Mouse (Mus musculus): ENCODE measurements around the gene Gatd1. TPM values are rescaled to one million over a fixed set of nuclear protein-coding genes. Genes with fewer than 3 reads are reported as not detected.

Gene Gatd1
- total and polyA plus RNA-seq, 3 experiments = 21.6 to 35.9 TPM; not detected in 1

DNA sequence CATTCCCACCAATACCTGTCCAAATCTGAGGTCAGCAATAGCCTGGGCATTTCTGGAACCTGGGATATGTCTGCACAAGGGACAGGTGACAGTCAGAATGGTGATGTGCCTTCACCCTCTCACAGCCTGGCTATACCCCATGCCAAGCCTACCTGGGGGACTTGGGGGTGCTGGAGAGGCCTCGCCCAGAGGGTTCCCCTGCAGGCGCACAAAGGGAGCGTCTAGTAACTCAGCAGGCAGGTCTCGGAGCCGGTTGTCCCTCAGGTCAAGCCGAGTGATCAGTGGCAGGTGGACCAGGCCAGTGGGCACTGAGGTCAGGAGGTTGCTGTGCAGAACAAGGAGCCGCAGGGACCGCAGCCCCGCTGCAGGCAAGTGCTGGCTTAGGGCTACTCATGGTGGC lies 27.5 kb upstream of the Gatd1 start:
- Histone ChIP-seq H3K4me3 (ENCODE audit: control insufficient read depth in 1 of 2, insufficient read depth in 1 of 2, low read depth in 2 of 2, low read length in 2 of 2) (no peak overlapping the region), H3K4me1 (ENCODE audit: control insufficient read depth in 1 of 2, insufficient read depth in 2 of 2, low read length in 2 of 2) (peaks cover 2 to 12% of the 10 kb centered on the region in 2 experiments; a peak in 3 of 4 replicates)

DNA sequence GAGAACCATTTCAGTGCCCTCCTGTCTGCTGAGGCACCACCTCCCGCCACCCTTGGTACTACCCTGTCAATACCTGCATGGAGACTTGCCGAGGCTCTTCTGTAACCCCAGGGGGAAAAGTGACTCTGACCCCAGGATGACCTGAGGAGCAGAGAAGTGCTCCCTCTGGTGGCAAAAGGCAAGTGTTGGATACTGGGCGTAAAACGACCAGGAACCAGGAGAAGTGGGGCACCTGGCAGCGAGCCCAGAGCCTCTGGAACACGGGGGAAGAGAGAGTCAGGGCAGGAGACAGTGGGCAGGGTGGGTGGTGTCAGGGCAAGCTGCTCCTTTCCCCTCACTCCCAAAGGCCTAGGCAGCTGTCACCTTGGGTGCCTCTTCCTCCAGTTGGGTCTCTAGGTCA lies 26.7 kb upstream of the Gatd1 start:
- Histone ChIP-seq H3K4me1 (ENCODE audit: control insufficient read depth in 1 of 2, insufficient read depth in 2 of 2, low read length in 2 of 2) (peaks cover 4 to 19% of the 10 kb centered on the region in 2 experiments; a peak in 3 of 4 replicates), H3K9ac (ENCODE audit: control insufficient read depth, low read depth, low read length, poor library complexity, severe bottlenecking) (no peak overlapping the region), H3K4me3 (ENCODE audit: control insufficient read depth in 1 of 2, insufficient read depth in 1 of 2, low read depth in 2 of 2, low read length in 2 of 2) (no peak overlapping the region), H3K9me3 (replicated peaks; ENCODE audit: insufficient read depth, low read length) (no peaks in the 10 kb centered on the region), H3K27ac (ENCODE audit: control insufficient read depth, low read depth, low read length) (no peak overlapping the region), H3K36me3 (ENCODE audit: control insufficient read depth in 1 of 2, insufficient read depth in 2 of 2, low read length in 2 of 2) (peaks cover 0 to 16% of the 10 kb centered on the region in 2 experiments; a peak in 3 of 4 replicates), H3K79me2 (ENCODE audit: control insufficient read depth, insufficient read depth, low read length, poor library complexity) (peaks cover 37% of the 10 kb centered on the region), H3K27me3 (ENCODE audit: control insufficient read depth in 1 of 2, insufficient read depth in 2 of 2, low read length in 2 of 2) (no peaks in the 10 kb centered on the region)
- peak; percentile 72 for DNase-seq (ENCODE audit: low read depth, low spot score)
- TF ChIP-seq SMC3 (IDR thresholded peaks at IDR 0.05; ENCODE audit: low read depth, low read length) (peak; percentile 70), RAD21 (IDR thresholded peaks at IDR 0.05; ENCODE audit: low read depth, low read length) (peak; percentile 46), MAFK (IDR thresholded peaks at IDR 0.05; ENCODE audit: borderline replicate concordance, low read depth, low read length) (no peak), ELF1 (IDR thresholded peaks at IDR 0.05; ENCODE audit: low read depth, low read length) (0 out of 2 replicates have a peak, but pooled peaks have one; percentile 27), SIN3A (IDR thresholded peaks at IDR 0.05; ENCODE audit: low read length) (0 out of 2 replicates have a peak, but pooled peaks have one; percentile 28), CTCF (IDR thresholded peaks at IDR 0.05 in 2 of 3, conservative IDR thresholded peaks at IDR 0.05 in 1 of 3; ENCODE audit: control insufficient read depth in 1 of 3, insufficient read depth in 1 of 3, low read depth in 2 of 3, low read length in 3 of 3, poor library complexity in 1 of 3, severe bottlenecking in 1 of 3) (peak; percentile 79 to 82 (median 80)), POLR2AphosphoS2 (IDR thresholded peaks at IDR 0.05; ENCODE audit: low read length) (no peak), MAZ (IDR thresholded peaks at IDR 0.05; ENCODE audit: low read depth, low read length) (peak; percentile 50; the same call in 1 of the 2 replicates), ETS1 (IDR thresholded peaks at IDR 0.05; ENCODE audit: low read depth, low read length) (no peak), UBTF (IDR thresholded peaks at IDR 0.05; ENCODE audit: borderline replicate concordance, insufficient read depth, low read depth, low read length) (no peak), MEF2A (IDR thresholded peaks at IDR 0.05; ENCODE audit: extremely low read depth, insufficient replicate concordance, low read depth, low read length, poor library complexity, severe bottlenecking) (no peak)

More for the DNA sequence above, 27.5 kb upstream of the Gatd1 start:
- Histone ChIP-seq H3K36me3 (ENCODE audit: control insufficient read depth in 1 of 2, insufficient read depth in 2 of 2, low read length in 2 of 2) (peaks cover 0 to 10% of the 10 kb centered on the region in 2 experiments; a peak in 3 of 4 replicates), H3K9ac (ENCODE audit: control insufficient read depth, low read depth, low read length, poor library complexity, severe bottlenecking) (no peak overlapping the region), H3K27me3 (ENCODE audit: control insufficient read depth in 1 of 2, insufficient read depth in 2 of 2, low read length in 2 of 2) (no peaks in the 10 kb centered on the region), H3K27ac (ENCODE audit: control insufficient read depth, low read depth, low read length) (no peak overlapping the region), H3K9me3 (replicated peaks; ENCODE audit: insufficient read depth, low read length) (no peaks in the 10 kb centered on the region), H3K79me2 (ENCODE audit: control insufficient read depth, insufficient read depth, low read length, poor library complexity) (peaks cover 29% of the 10 kb centered on the region)
- TF ChIP-seq USF2 (IDR thresholded peaks at IDR 0.05; ENCODE audit: borderline replicate concordance in 1 of 2, insufficient read depth in 1 of 2, low read depth in 1 of 2, low read length in 2 of 2) (no peak), MYB (IDR thresholded peaks at IDR 0.05; ENCODE audit: low read depth, low read length) (no peak), POLR2AphosphoS5 (IDR thresholded peaks at IDR 0.05; ENCODE audit: borderline replicate concordance, low read depth, low read length) (no peak), ELF1 (IDR thresholded peaks at IDR 0.05; ENCODE audit: low read depth, low read length) (no peak), MEF2A (IDR thresholded peaks at IDR 0.05; ENCODE audit: extremely low read depth, insufficient replicate concordance, low read depth, low read length, poor library complexity, severe bottlenecking) (no peak), TCF12 (IDR thresholded peaks at IDR 0.05; ENCODE audit: low read depth, low read length) (no peak)
- no peak for DNase-seq (ENCODE audit: low read depth, low spot score)
